Mouse (Mus musculus): ENCODE data around the gene Lrmp.
"Not testable (repeated sequence)": the region's sequence is repeated elsewhere in the genome, so short reads cannot be mapped to it uniquely, and the experiment has no call there.

DNA sequence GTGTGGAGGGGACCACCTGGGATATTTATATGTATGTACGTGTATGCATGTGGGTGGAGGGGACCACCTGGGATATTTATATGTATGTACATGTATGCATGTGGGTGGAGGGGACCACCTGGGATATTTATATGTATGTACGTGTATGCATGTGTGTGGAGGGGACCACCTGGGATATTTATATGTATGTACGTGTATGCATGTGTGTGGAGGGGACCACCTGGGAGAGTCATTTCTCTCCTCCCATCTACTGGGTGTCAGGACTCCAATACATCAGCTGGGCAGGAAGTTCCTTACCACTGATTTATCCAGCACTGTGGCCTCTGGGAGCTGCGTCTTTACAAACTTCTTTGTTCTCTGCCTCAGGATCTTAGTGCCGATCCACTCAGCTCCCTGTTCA, 17.5 kb downstream of the Lrmp start:
- TF ChIP-seq CTCF (IDR thresholded peaks at IDR 0.05; ENCODE audit: control insufficient read depth, insufficient read depth, low read length); POLR2A (IDR thresholded peaks at IDR 0.05; ENCODE audit: borderline replicate concordance, control insufficient read depth, low read depth, low read length): not testable (repeated sequence)

Measured in bone marrow, adult 2 months (tissue).